Mouse (Mus musculus): ENCODE data around the gene Dnm3. TPM values are rescaled to one million over a fixed set of nuclear protein-coding genes. Genes with fewer than 3 reads are reported as not detected.

The Dnm3 gene
- polyA plus RNA-seq, 2 experiments: 14.7 to 21.9 TPM

DNA sequence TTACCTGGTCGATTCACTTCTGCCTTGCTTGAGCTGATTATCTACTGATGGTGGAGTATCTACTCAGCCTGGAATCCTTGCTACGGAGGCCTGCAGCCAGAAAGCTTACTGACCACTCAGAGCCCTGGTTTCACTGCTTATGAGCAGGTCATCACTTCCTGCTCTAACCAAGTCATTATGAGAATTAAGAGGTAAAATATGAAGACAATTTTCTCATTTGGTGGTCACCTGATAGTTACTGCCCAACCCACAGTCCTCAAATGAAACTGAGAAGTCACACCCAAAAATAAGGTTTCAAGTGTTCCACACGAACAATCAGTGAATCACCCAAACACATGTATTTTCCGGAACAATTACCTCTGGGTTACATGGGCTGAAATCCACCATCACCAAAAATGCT, 289.1 kb downstream of the Dnm3 start:
- 88% methylated on average over 4 of the region's 4 CpGs for WGBS
- no peak overlapping the region for H3K4me2 ChIP-seq (replicated peaks; ENCODE audit: low read depth, low read length, severe bottlenecking)
- H3K36me3 ChIP-seq (ENCODE audit: control insufficient read depth, insufficient read depth, low read length): no peaks in the 10 kb centered on the region
- no peak overlapping the region for H3K4me3 ChIP-seq (replicated peaks; ENCODE audit: low read length)
- no peaks in the 10 kb centered on the region for H3K27me3 ChIP-seq (ENCODE audit: control insufficient read depth, insufficient read depth, low read length)
- DNase-seq (ENCODE audit: low spot score) (no peak), ATAC-seq (ENCODE audit: low FRiP score, low read depth) (no peak)
- no peak for TF ChIP-seq POLR2A (IDR thresholded peaks at IDR 0.05; ENCODE audit: borderline replicate concordance, extremely low read depth, insufficient read depth, insufficient read length)
- H3K27ac ChIP-seq (replicated peaks; ENCODE audit: low read depth, low read length): peak overlapping the region; percentile 96; the same call in 1 of the 2 replicates
- no peaks in the 10 kb centered on the region for H3K9me3 ChIP-seq (ENCODE audit: control insufficient read depth, low read length)
- H3K9ac ChIP-seq (ENCODE audit: low read depth, low read length, severe bottlenecking): no peak overlapping the region
- peaks cover 44% of the 10 kb centered on the region for H3K4me1 ChIP-seq (ENCODE audit: control insufficient read depth, insufficient read depth, low read length)

DNA sequence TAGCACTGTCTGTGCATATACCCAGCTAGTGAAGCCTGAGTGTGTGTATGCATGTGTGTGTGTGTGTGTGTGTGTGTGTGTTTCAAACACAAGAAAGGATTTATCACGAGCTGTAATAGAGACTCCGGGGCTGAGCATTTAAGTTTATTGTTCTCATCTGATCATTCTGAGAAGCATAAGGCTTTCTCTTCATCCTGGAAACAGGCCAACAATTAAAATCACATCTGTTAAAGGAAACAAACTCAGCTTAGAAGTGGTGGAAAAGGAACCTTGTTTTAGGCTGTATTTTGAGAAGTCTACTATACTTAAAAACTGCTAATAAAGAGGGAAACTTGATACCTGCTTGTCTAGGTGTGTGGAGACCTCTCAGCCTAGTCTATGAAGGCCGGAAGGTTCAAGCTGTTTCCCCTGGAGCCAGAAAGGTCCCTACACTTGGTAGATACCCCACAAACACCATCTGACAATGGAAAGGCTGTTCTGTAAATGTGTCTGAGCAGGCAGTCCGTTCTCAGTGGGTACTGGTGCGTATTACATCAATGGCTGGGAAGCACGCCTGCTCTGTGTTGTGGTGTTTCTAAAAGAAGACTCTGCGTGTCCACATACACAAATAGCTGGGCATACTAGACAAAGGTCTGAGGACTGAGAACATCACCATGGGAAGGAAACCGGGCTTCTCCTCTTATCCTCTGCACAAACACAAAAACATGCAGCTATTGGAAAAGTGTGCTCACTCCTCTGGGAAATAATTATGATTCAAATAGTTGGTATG, 290.3 kb downstream of the Dnm3 start:
- DNase-seq (ENCODE audit: low spot score) (peak; percentile 87), ATAC-seq (ENCODE audit: low FRiP score, low read depth) (peak; percentile 48)
- WGBS: 13% methylated on average over 8 of the region's 8 CpGs
- Histone ChIP-seq H3K36me3 (ENCODE audit: control insufficient read depth, insufficient read depth, low read length) (no peaks in the 10 kb centered on the region), H3K9me3 (ENCODE audit: control insufficient read depth, low read length) (no peaks in the 10 kb centered on the region), H3K9ac (ENCODE audit: low read depth, low read length, severe bottlenecking) (peak overlapping the region; percentile 43), H3K4me2 (replicated peaks; ENCODE audit: low read depth, low read length, severe bottlenecking) (peak overlapping the region; percentile 29), H3K27me3 (ENCODE audit: control insufficient read depth, insufficient read depth, low read length) (no peaks in the 10 kb centered on the region), H3K4me1 (ENCODE audit: control insufficient read depth, insufficient read depth, low read length) (peaks cover 55% of the 10 kb centered on the region), H3K4me3 (replicated peaks; ENCODE audit: low read length) (no peak overlapping the region; the same call in 1 of the 2 replicates), H3K27ac (replicated peaks; ENCODE audit: low read depth, low read length) (peak overlapping the region; percentile 96)
- 0 out of 2 replicates have a peak, but pooled peaks have one; percentile 0 for TF ChIP-seq POLR2A (IDR thresholded peaks at IDR 0.05; ENCODE audit: borderline replicate concordance, extremely low read depth, insufficient read depth, insufficient read length)

DNA sequence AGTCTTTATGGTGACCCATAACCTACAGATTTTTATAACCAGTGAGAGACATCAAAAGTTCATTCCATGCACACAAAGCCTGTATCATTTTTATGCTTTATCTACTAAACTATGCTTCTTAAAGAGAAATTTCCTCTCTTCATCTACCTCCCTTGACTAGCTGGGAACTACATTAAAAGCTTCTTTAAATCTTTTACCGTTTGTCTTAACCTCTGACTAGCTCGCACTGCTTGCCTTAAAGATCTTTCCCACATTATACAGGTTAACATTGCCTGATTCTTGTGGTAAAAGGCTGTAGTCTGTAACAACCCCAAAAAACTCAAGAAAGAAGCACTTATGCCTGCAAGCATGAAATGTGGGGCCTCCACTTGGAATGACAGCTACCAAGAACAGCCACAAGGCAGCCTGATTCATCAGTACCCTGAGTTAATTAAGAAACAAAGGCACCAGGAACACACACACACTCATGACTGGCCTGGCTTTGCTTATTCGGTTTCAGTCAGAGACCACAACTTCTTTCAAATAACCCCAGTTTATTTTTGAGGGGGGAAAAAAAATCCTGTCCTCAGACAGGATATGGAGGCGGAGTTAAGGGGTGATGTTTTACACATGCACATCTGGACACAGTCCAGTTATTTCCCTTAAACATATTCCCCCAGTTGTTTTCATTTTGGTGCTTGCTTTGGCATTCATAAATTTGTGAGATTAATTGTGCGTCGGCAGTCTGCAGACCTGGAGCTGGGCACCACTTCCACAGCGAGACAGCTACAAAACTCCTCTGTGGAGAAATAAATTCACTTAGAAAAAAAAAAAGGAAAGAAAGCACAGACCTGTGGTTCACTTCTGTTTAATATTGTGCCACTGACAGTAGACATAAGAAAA, 291.1 kb downstream of the Dnm3 start:
- Histone ChIP-seq H3K36me3 (ENCODE audit: control insufficient read depth, insufficient read depth, low read length) (no peaks in the 10 kb centered on the region), H3K9ac (ENCODE audit: low read depth, low read length, severe bottlenecking) (peak overlapping the region; percentile 43; the same call in 1 of the 2 replicates), H3K27me3 (ENCODE audit: control insufficient read depth, insufficient read depth, low read length) (no peaks in the 10 kb centered on the region), H3K27ac (replicated peaks; ENCODE audit: low read depth, low read length) (peak overlapping the region; percentile 96), H3K4me3 (replicated peaks; ENCODE audit: low read length) (0 out of 2 replicates have a peak overlapping the region, but pooled peaks have one; percentile 1), H3K9me3 (ENCODE audit: control insufficient read depth, low read length) (no peaks in the 10 kb centered on the region), H3K4me2 (replicated peaks; ENCODE audit: low read depth, low read length, severe bottlenecking) (peak overlapping the region; percentile 29), H3K4me1 (ENCODE audit: control insufficient read depth, insufficient read depth, low read length) (peaks cover 57% of the 10 kb centered on the region)
- WGBS: 8% methylated on average over 7 of the region's 7 CpGs
- TF ChIP-seq POLR2A (IDR thresholded peaks at IDR 0.05; ENCODE audit: borderline replicate concordance, extremely low read depth, insufficient read depth, insufficient read length): 0 out of 2 replicates have a peak, but pooled peaks have one; percentile 13
- peak; percentile 91 for DNase-seq (ENCODE audit: low spot score)
- peak; percentile 48 for ATAC-seq (ENCODE audit: low FRiP score, low read depth)

DNA sequence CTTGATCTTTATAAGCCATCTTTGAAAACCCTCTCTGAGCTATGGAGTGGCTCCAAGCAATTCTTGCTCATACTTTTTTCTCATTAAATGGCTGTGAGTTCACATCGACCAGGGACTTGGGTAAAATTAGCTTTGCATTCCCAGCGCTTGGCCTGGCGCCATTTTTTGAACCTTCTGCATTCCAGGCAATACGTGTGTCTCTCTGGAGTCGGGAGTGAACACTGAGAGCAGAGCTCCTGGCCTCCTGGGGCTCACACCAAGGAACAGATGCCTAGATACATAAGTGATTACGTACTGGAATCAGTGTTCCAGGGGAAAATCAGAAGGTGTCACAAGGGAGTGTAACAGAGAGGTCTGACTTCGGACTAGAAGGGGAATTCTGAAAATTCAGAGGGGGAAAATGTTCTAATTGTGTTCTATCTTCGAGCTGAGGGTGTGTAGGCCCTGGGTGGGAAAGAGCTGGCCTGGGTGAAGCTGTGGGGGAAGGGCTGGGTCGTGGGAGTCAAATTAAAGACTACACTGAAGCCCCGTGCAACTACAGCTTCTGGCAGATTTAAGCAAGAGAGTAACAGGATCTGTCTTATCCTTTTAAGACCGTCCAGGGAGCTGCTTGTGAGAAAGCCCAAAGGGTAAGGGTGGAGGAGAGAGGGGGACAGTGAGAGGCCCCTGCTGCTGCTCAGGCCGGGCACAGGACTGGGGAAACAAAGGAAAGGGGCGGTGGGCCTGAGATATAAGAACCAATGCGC, 293.7 kb downstream of the Dnm3 start:
- no peak for TF ChIP-seq POLR2A (IDR thresholded peaks at IDR 0.05; ENCODE audit: borderline replicate concordance, extremely low read depth, insufficient read depth, insufficient read length)
- H3K4me2 ChIP-seq (replicated peaks; ENCODE audit: low read depth, low read length, severe bottlenecking): peak overlapping the region; percentile 6
- peak; percentile 86 for ATAC-seq (ENCODE audit: low FRiP score, low read depth)
- H3K4me1 ChIP-seq (ENCODE audit: control insufficient read depth, insufficient read depth, low read length): peaks cover 75% of the 10 kb centered on the region
- peak overlapping the region; percentile 93 for H3K27ac ChIP-seq (replicated peaks; ENCODE audit: low read depth, low read length)
- WGBS: 15% methylated on average over 14 of the region's 14 CpGs
- H3K36me3 ChIP-seq (ENCODE audit: control insufficient read depth, insufficient read depth, low read length): no peaks in the 10 kb centered on the region
- peak overlapping the region; percentile 17; the same call in 1 of the 2 replicates for H3K9ac ChIP-seq (ENCODE audit: low read depth, low read length, severe bottlenecking)
- H3K9me3 ChIP-seq (ENCODE audit: control insufficient read depth, low read length): no peaks in the 10 kb centered on the region
- no peak overlapping the region for H3K4me3 ChIP-seq (replicated peaks; ENCODE audit: low read length)
- peak; percentile 94 for DNase-seq (ENCODE audit: low spot score)
- H3K27me3 ChIP-seq (ENCODE audit: control insufficient read depth, insufficient read depth, low read length): no peaks in the 10 kb centered on the region

Data from limb, embryonic 14.5 days (tissue).